Mouse (Mus musculus): ENCODE data around the gene Gadd45a. TPM values are rescaled to one million over a fixed set of nuclear protein-coding genes. Genes with fewer than 3 reads are reported as not detected.
"Not testable (repeated sequence)": the region's sequence is repeated elsewhere in the genome, so short reads cannot be mapped to it uniquely, and the experiment has no call there.

Gene Gadd45a
- polyA plus RNA-seq, 1 experiment from 2014 or later, result 17.7 TPM

DNA sequence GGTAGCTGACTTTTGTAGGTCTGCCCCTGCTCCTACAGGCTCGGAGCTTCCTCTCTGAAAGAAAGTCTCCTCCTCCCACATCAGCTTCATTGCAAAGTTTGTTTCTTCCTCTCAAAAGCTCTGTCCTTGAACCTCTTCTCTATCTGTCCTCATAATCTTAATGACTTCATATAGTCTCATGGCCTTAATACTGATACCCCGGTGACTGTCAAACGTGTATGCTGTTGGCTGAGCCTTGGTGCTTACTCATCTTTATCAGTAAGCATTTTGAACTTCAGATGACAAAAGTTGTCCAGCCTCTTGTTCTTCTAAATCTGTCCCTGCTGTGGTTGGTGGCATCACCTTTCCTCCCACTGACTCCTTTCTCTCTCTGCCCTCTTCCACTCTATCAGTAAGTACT, 8.2 kb upstream of the Gadd45a start:
- ATAC-seq (replicated peaks), result no peak
- Histone ChIP-seq H3K36me3 (replicated peaks) (no peaks in the 10 kb centered on the region), H3K4me3 (no peak overlapping the region), H3K27ac (no peak overlapping the region), H3K4me2 (no peak overlapping the region), H3K27me3 (replicated peaks) (no peaks in the 10 kb centered on the region), H3K9ac (no peak overlapping the region), H3K4me1 (no peaks in the 10 kb centered on the region; the same call in 1 of the 2 replicates), H3K9me3 (no peaks in the 10 kb centered on the region)
- WGBS, result 88% methylated on average over 3 of the region's 3 CpGs

DNA sequence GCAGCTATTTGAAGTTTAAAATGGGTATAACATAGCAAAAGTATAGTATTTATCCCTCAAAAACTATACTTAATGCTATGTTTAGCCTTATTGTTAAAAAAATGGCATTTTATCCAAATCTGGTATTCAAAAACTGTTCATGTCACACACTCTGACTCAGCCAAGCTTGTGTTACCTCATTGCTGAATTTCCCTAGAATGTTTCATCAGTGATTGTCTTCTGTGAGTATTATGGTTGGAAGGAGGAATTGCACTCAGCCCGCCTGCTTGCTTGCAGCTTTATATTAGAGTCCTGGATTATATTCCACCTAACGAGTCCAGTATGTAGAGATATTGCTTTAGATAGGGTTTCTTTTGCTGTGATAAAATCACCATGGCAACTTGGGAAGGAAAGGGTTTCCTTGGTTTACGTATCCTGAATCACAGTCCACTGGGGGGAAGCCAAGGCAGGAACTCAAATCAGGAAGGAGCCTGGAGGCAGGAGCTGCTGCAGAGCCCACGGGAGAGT, 3.7 kb upstream of the Gadd45a start:
- no peak overlapping the region for H3K27ac ChIP-seq
- ATAC-seq (replicated peaks), result no peak
- no peak overlapping the region for H3K4me3 ChIP-seq
- H3K9me3 ChIP-seq, result no peaks in the 10 kb centered on the region
- H3K9ac ChIP-seq, result no peak overlapping the region
- H3K4me2 ChIP-seq, result no peak overlapping the region
- WGBS, result 57% methylated on average over 4 of the region's 4 CpGs
- no peaks in the 10 kb centered on the region for H3K36me3 ChIP-seq (replicated peaks)
- no peaks in the 10 kb centered on the region for H3K27me3 ChIP-seq (replicated peaks)
- H3K4me1 ChIP-seq, result peaks cover 1% of the 10 kb centered on the region

- WGBS, result 96% methylated on average over 2 of the region's 3 CpGs
- peaks cover 17% of the 10 kb centered on the region for H3K4me1 ChIP-seq
- no peaks in the 10 kb centered on the region for H3K36me3 ChIP-seq (replicated peaks)
- H3K9ac ChIP-seq, result no peak overlapping the region
- H3K4me3 ChIP-seq, result no peak overlapping the region
- no peak overlapping the region for H3K27ac ChIP-seq
- H3K4me2 ChIP-seq, result no peak overlapping the region
- ATAC-seq (replicated peaks), result no peak
- H3K27me3 ChIP-seq (replicated peaks), result no peaks in the 10 kb centered on the region
- H3K9me3 ChIP-seq, result no peaks in the 10 kb centered on the region
These were observed 1.7 kb upstream of the Gadd45a start for GRCm38 (mm10) chr6:67038964-67039363.

GRCm38 (mm10) chr6:67036356-67036811, 873 bp downstream of the Gadd45a start:
- Histone ChIP-seq H3K4me2 (peak overlapping the region; percentile 59), H3K4me1 (peaks cover 17% of the 10 kb centered on the region), H3K27me3 (replicated peaks) (no peaks in the 10 kb centered on the region), H3K9ac (peak overlapping the region; percentile 82), H3K36me3 (replicated peaks) (no peaks in the 10 kb centered on the region), H3K4me3 (peak overlapping the region; percentile 69), H3K27ac (peak overlapping the region; percentile 92), H3K9me3 (no peaks in the 10 kb centered on the region)
- ATAC-seq (replicated peaks), result peak; percentile 85
- WGBS, result under 1% methylated on average over 29 of the region's 29 CpGs

- peak overlapping the region; percentile 59 for H3K4me2 ChIP-seq
- 5% methylated on average over 19 of the region's 19 CpGs for WGBS
- peak overlapping the region; percentile 82 for H3K9ac ChIP-seq
- no peak for ATAC-seq (replicated peaks)
- no peak overlapping the region for H3K27ac ChIP-seq
- 0 out of 2 replicates have a peak, but pooled peaks cover 4% of the 10 kb centered on the region for H3K27me3 ChIP-seq (replicated peaks)
- peak overlapping the region; percentile 69 for H3K4me3 ChIP-seq
- H3K9me3 ChIP-seq, result no peaks in the 10 kb centered on the region
- H3K4me1 ChIP-seq, result peaks cover 18% of the 10 kb centered on the region
- no peaks in the 10 kb centered on the region for H3K36me3 ChIP-seq (replicated peaks)
These were observed 1.6 kb downstream of the Gadd45a start for GRCm38 (mm10) chr6:67035388-67036299.

GRCm38 (mm10) chr6:67034331-67035130, 2.7 kb downstream of the Gadd45a start:
- ATAC-seq (replicated peaks), result no peak
- peak overlapping the region; percentile 25 for H3K4me2 ChIP-seq
- no peaks in the 10 kb centered on the region for H3K36me3 ChIP-seq (replicated peaks)
- no peaks in the 10 kb centered on the region for H3K9me3 ChIP-seq
- 0 out of 2 replicates have a peak, but pooled peaks cover 4% of the 10 kb centered on the region for H3K27me3 ChIP-seq (replicated peaks)
- H3K27ac ChIP-seq, result no peak overlapping the region
- 47% methylated on average over 7 of the region's 7 CpGs for WGBS
- H3K4me1 ChIP-seq, result peaks cover 22% of the 10 kb centered on the region
- H3K4me3 ChIP-seq, result 0 out of 2 replicates have a peak overlapping the region, but pooled peaks have one; percentile 3
- H3K9ac ChIP-seq, result no peak overlapping the region

- ATAC-seq (replicated peaks), result no peak
These were observed 3.7 kb downstream of the Gadd45a start for GRCm38 (mm10) chr6:67033604-67034003.

DNA sequence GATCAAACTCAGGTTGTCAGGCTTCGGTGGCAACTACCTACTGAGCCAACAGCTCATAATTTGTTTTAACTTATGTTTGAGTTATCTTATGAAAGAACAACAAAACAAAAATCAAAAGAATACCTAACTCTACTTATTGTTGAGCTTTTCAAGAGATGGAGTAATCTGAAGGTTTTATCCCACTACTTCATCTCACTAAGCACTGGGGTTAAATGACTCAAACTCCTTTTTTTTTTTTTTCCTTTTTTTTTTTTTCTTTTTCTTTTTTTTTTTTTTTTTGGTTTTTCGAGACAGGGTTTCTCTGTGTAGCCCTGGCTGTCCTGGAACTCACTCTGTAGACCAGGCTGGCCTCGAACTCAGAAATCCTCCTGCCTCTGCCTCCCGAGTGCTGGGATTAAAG, 4.3 kb downstream of the Gadd45a start:
- not testable (repeated sequence) for ATAC-seq (replicated peaks); H3K27ac ChIP-seq; H3K9ac ChIP-seq; H3K36me3 ChIP-seq (replicated peaks); H3K4me3 ChIP-seq; H3K9me3 ChIP-seq; H3K27me3 ChIP-seq (replicated peaks); H3K4me2 ChIP-seq
- 83% methylated on average over 4 of the region's 4 CpGs for WGBS
- H3K4me1 ChIP-seq, result peaks cover 22% of the 10 kb centered on the region

More at GRCm38 (mm10) chr6:67033604-67034003, 3.7 kb downstream of the Gadd45a start:
- H3K4me2 ChIP-seq, result no peak overlapping the region
- H3K27me3 ChIP-seq (replicated peaks), result 0 out of 2 replicates have a peak, but pooled peaks cover 4% of the 10 kb centered on the region
- no peak overlapping the region for H3K27ac ChIP-seq
- no peaks in the 10 kb centered on the region for H3K36me3 ChIP-seq (replicated peaks)
- H3K9me3 ChIP-seq, result no peaks in the 10 kb centered on the region
- peaks cover 22% of the 10 kb centered on the region for H3K4me1 ChIP-seq
- H3K4me3 ChIP-seq, result no peak overlapping the region
- 70% methylated on average over 4 of the region's 4 CpGs for WGBS
- H3K9ac ChIP-seq, result no peak overlapping the region

DNA sequence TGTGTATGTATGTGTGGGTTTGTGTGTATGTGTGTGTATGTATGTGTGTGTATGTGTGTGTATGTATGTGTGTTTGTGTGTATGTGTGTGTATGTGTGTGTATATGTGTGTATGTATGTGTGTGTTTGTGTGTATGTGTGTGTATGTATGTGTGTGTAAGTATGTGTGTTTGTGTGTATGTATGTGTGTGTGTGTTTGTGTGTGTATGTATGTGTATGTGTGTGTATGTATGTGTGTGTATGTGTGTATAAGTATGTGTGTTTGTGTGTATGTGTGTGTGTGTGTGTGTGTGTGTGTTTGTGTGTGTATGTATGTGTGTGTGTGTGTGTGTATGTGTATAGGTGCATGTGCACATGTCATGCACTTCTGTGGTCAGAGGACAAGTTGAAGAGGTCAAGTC, 4.7 kb downstream of the Gadd45a start:
- not testable (repeated sequence) for H3K4me3 ChIP-seq; H3K9ac ChIP-seq; H3K27me3 ChIP-seq (replicated peaks); ATAC-seq (replicated peaks); H3K4me2 ChIP-seq; H3K36me3 ChIP-seq (replicated peaks); H3K27ac ChIP-seq; H3K9me3 ChIP-seq
- peaks cover 22% of the 10 kb centered on the region for H3K4me1 ChIP-seq

DNA sequence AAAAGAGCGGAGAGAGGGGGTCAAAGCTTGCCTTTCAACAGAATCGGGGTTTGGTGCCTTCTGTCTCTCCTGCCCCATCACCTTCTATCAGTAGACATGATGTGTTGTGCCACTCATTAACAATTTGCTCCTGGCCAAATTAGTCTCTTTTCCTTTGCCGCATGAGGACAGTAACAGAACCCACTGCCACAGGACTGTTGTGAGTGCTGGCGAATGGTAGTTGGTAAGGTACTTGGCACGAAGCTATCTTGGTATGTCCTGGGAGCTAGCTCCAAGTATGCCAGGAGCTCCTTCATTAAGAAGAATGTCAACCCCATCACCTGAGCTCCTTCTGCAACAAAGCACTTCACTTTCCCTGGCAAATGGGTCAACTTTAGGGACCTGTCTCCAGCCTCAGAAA, 6.4 kb downstream of the Gadd45a start:
- ATAC-seq (replicated peaks), result no peak
- Histone ChIP-seq H3K9ac (no peak overlapping the region), H3K4me1 (peaks cover 20% of the 10 kb centered on the region), H3K36me3 (replicated peaks) (no peaks in the 10 kb centered on the region), H3K9me3 (no peaks in the 10 kb centered on the region), H3K4me3 (no peak overlapping the region), H3K4me2 (no peak overlapping the region), H3K27ac (no peak overlapping the region), H3K27me3 (replicated peaks) (0 out of 2 replicates have a peak, but pooled peaks cover 4% of the 10 kb centered on the region)
- 26% methylated on average over 5 of the region's 5 CpGs for WGBS

GRCm38 (mm10) chr6:67030416-67030815, 6.8 kb downstream of the Gadd45a start:
- 7% methylated on average over 2 of the region's 2 CpGs for WGBS

DNA sequence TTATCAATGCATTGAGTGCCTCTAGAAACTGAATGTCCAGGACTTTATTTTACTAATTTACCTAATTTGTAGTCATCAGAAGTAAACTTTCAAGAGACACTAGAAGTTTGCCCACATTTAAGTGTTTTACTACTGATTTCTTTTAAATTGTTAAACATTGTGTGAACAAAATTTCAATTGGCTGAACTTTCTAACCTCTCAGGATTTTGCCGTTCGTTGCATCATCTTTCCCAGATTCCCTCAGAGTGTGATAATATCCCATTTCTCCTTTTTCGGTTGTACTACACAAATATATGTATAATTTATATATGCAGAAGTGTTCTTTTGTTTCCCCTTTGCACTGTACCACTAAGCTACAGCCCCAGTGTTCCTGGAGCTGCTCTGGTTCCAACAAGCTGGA, 7.3 kb downstream of the Gadd45a start:
- Histone ChIP-seq H3K9ac (no peak overlapping the region), H3K4me3 (no peak overlapping the region), H3K4me2 (no peak overlapping the region), H3K27me3 (replicated peaks) (0 out of 2 replicates have a peak, but pooled peaks cover 4% of the 10 kb centered on the region), H3K36me3 (replicated peaks) (no peaks in the 10 kb centered on the region), H3K4me1 (peaks cover 13% of the 10 kb centered on the region), H3K9me3 (no peaks in the 10 kb centered on the region), H3K27ac (no peak overlapping the region)
- no peak for ATAC-seq (replicated peaks)
- WGBS, result 25% methylated on average over 3 of the region's 3 CpGs

More at GRCm38 (mm10) chr6:67030416-67030815, 6.8 kb downstream of the Gadd45a start:
- 0 out of 2 replicates have a peak, but pooled peaks cover 4% of the 10 kb centered on the region for H3K27me3 ChIP-seq (replicated peaks)
- peaks cover 15% of the 10 kb centered on the region for H3K4me1 ChIP-seq
- H3K9ac ChIP-seq, result no peak overlapping the region
- H3K36me3 ChIP-seq (replicated peaks), result no peaks in the 10 kb centered on the region
- no peak overlapping the region for H3K4me3 ChIP-seq
- no peak overlapping the region for H3K27ac ChIP-seq
- no peak for ATAC-seq (replicated peaks)
- H3K9me3 ChIP-seq, result no peaks in the 10 kb centered on the region
- H3K4me2 ChIP-seq, result no peak overlapping the region

Data from midbrain, embryonic 15.5 days (tissue).